Mouse (Mus musculus) megakaryocyte progenitor cell, adult 5-6 weeks (primary cell): ENCODE data around the gene Asf1b. TPM values are rescaled to one million over a fixed set of nuclear protein-coding genes. Genes with fewer than 3 reads are reported as not detected.
"Not testable (repeated sequence)": the region's sequence is repeated elsewhere in the genome, so short reads cannot be mapped to it uniquely, and the experiment has no call there.

Experiments used
- ATAC-seq: replicated peaks from 2 replicates; pipeline ENCODE4 v1.8.0; 2016; ENCODE audit warnings: mild to moderate bottlenecking, moderate TSS enrichment, inconsistent platforms; ENCODE audit not compliant: poor library complexity
- total RNA-seq, 2 experiments: library from RNA; stranded (forward) in 1 of 2; stranded (reverse) in 1 of 2; fragments of 157-497, 149-512 nt in 1 of 2; fragments of 200-1000 nt in 1 of 2; gene quantifications; 2 replicates each; pipeline versions ENCODE4 v1.2.3 to v1.2.4; 2015 to 2017

Gene Asf1b
- total RNA-seq, 2 experiments from 2014 or later = 38.1 to 40.3 TPM

DNA sequence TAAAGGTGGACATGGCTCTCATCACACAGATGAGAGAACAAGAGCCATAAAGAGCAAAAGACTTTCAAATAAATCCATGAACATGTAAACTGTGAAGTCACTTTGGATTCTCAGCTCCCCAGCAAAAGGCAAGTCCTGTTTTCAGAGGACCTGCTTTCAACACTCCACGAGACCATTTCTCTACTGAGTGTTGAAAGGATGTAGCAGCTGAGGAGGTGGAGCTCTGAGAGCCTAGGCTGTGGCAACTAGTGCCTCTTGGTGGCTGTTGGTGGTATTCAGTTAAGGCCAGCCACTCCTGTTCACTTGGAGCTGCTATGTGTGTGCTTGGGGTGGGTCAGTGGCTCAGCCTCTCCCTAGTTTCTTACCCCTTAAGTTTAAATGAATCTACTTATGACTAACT lies 1.5 kb downstream of the Asf1b start:
- peak; percentile 60 for ATAC-seq

- no peak for ATAC-seq
Measured at GRCm38 (mm10) chr8:83964015-83964765, 8.9 kb downstream of the Asf1b start.

- no peak for ATAC-seq
Measured at GRCm38 (mm10) chr8:83967701-83968100, 12.4 kb downstream of the Asf1b start.

DNA sequence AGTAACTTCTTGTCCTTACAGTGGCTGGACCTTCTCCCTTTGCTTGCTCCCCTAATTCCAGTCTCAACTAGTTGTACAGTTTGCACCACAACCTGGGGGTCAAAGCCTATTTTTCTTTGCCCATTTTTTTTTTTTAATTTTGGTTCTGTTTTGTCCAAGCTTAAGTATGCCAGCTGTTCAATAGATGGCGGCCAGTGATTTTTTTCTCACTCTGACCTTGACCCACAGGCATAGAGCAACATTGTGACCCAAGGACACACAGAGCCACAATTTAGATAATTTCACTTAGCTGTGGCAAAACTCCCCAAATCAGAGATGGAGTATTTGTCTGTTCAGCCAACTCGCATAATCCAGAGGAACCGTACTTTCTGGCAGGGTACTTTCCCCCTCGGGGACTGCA lies 15.8 kb downstream of the Asf1b start:
- ATAC-seq = no peak

DNA sequence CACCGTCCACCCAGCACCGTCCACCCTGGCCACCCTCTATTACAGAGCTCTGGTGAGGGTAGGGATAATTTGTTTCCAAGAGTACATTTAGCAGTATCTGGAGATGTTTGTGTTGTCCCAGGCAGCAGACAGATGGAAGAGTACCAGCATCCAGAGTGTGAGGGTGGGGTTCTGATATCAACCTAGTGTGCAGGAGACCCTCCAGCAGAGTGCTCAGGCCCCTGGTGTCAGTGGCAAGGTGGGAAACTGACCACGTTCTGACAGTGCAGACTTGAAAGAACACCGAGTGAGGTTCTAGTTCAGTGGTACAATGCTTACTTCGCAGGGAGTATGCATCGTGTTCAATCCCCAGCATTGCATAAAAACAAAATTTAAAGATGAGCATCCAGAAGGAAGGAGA lies 16.4 kb downstream of the Asf1b start:
- ATAC-seq = no peak

DNA sequence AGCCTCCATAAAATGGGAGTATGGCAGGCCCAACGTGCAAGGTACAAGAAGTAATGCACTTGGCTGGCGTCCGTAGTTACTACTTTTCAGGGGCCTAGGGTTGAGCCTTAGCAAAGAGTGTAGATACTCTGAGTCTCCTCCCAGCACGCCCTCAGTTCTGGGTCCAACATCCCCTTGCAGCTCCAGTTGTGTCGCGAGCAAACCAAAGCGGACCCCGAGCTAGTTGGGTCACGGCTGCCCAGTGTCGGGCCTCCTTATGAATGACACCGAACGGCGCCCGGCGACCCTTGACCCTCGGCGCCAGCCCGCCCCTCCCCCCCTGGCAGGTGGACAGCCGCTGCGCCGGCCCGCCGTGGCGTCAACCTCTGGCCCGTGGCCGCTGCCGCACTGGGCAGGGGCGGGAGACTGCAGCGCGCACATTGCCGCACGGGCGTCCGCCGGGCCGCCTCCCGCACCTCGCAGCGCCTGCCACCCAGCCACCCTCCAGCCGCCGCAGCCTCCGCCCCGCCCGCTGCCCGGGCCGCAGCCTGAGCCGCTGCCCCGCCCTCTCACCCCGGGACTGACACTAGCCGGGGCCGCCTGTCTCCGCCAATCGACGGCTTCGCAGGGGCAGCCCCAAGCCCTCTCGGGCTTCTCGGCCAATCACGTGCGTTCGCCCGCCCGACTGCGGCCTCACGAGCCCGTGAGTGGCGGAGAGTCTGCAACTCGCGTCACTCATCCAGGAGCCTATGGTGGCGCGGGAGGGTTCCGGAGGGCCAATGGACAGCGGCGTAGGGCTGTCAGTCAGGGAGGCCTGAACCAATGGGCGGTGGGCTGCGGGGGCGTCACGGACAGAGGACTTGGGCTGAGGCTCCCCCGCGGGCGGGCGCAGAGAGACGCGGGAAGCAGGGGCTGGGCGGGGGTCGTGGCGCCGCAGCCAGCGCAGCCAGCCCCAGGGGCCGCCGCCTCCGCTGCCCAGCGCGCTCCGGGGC lies 17.1 kb downstream of the Asf1b start, which contains the start of gene Prkaca:
Prkaca (plus strand) TSS at position 844 of the 971 bp plus-strand sequence.
- peak; percentile 97 for ATAC-seq

DNA sequence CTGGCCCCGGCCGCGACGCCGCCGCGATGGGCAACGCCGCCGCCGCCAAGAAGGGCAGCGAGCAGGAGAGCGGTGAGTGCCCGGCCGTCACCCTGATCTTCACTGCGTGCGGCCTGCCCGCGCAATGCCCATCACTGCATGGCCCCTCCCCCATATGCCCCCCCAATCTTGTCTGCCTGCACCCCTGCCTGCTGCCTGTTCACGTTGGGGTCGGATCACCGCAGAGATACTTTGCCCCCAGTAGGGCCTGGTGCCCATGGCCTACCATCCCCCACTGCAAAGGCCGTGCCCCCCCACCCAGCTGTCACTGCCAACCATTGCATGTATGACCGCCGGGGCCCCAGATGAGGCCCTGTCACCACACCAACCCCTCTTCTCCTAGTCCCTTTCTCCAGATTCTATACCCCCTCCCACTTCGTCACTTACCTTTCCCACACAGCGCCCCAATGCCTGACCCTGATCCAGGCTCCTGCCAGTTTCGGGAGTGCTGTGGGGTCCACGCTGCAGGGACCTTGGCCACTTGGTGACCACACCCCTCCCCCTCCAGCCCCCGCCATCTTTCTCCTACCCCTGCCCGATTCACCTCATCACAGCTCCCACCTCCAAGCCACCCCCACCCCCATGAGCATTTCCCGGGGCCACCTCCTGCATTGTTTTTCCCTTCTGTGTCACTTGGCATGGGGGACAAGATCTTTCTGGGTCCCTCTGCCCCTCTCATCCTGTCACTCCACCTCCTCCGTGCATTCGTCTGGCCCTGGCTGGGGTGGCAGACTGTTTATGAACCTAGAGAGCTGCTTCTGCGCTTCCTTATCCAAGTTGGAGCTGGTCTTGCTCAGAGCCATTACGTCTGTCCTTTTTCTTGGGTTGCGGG lies 18.1 kb downstream of the Asf1b start:
- no peak for ATAC-seq

DNA sequence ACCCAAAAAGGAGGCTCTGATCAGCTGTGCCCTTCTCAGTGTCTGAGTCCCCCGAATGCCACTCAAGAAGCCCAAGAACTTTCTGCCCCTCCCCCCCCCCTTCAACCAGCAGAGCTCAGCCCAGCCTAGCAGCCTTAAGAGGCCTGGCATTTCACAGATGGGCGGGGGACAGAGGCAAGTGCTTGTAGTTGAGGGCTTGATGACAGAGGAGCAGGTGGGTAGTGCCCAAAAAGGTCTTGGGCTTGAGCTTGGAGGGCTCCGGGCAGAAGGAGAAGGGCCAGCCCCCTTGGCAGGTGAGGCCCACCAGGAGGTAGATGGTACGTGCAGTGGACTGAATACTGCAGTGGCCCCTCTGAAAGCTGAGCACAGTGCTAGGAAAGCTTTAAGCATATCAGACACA lies 19.2 kb downstream of the Asf1b start:
- no peak for ATAC-seq

- ATAC-seq = no peak
Measured at GRCm38 (mm10) chr8:83976101-83976630, 20.9 kb downstream of the Asf1b start.

DNA sequence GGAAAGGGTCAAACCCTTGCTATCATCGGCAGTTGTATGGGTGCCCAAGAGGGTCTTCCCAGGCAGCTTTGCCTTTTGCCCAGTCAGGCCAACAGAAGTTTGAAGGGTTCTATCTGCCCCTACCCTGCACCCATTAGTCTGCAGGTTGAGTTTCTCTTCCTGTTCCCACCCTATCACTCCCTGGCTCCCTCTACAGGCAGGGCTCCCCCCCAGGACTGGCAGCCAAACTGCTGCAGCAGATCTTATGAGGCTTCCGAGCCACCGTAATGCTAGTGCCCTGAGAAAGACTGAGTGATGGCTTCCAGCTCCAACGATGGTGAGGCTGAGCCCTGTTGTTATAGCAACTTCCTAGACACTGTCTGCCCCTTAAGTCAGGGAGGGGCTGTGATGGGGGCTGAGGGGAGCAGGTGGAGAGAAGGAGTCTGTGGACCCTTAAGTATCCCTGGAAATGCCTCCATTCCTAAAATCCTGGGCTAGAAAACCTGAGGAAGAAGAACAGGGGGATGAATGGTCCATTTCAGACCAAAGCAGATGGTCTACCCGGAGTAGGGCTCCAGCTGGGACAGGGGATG lies 21.6 kb downstream of the Asf1b start:
- ATAC-seq = no peak

DNA sequence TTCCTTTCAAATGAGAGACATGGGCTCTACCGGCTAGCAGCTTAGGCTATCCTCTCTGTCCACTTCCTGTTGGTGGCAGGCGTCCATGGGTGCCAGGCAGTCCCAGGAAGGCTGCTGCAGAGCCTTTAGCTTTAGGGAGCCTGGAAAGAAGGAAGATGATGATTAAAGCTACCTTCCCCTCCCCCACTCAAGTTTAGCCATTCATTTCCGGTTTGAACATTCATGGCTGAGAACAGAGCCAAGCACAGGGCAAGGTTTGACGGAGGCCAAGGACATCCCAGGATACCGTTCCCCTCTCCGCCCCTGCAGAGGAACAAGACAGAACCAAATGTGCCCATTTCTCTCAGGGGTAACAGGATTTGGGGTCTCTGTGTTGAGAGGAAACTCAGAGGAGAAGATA lies 22.3 kb downstream of the Asf1b start:
- no peak for ATAC-seq

- ATAC-seq = no peak
Measured at GRCm38 (mm10) chr8:83978200-83978599, 22.9 kb downstream of the Asf1b start.

DNA sequence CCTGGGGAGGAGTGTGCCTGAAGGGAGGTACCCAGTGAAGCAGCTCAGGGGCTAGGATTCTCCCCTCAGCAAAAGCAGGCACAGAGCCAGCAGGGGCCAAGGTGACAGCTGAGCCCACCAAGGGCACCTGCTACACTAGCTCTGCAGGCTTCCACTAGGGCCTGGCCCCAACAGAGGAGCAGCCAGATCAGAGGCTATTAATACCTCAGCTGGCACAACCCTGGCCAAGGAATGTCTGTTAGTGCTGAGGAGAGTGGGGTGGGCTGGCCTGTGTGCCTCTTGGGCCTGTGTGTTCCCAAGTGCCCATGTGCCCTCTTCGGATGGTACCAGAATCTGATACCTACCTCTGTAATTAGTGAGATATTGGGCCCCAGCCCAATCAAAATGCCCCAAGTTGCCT lies 24.9 kb downstream of the Asf1b start:
- ATAC-seq = no peak

- no peak for ATAC-seq
Measured at GRCm38 (mm10) chr8:83980845-83981244, 25.5 kb downstream of the Asf1b start.

DNA sequence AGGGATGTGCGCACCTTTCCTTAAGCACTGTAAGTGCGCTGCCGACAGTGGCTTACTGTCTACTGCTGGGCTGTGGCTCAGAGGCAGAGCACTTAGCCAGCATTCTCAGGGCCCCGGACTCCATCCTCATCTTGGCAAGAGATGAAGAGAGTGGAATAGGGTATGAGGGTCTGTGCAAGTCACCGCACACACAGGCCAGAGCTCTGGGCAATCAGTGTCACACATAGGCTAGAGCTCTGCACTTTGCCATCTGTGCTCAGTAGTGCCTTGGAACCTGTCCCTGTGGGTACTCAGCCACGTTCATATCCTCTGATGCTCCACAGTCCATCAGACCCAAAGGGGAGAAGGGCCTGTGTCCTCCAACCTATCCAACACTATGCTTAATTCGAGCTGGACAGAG lies 26.2 kb downstream of the Asf1b start:
- no peak for ATAC-seq

GRCm38 (mm10) chr8:83982449-83982848 lies 27.1 kb downstream of the Asf1b start:
- ATAC-seq = peak; percentile 89

- ATAC-seq = not testable (repeated sequence)
Measured at GRCm38 (mm10) chr8:83983222-83983621, 27.9 kb downstream of the Asf1b start.

GRCm38 (mm10) chr8:83989243-83989642 lies 33.9 kb downstream of the Asf1b start:
- ATAC-seq = peak; percentile 81

GRCm38 (mm10) chr8:83990170-83990569 lies 34.9 kb downstream of the Asf1b start:
- ATAC-seq = no peak

DNA sequence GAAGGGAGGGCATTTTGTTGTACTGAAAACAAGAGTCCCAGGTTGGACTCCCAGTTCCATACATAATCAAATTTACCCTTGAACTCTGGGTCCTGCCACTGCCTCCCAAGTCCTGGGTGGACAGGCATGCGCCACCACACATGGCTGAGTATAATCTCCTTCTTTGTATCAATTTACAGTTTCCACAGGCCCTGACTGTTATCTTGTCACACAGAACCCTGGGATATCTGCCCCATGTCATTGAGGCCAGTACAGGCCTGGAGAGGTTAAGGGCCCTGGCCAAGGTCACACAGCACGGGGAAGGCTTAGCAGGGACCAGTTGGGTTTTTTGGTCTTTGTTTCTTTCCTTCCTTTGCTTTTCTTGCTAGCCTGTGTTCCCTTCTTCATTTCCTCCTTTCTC lies 37.2 kb downstream of the Asf1b start:
- 0 out of 2 replicates have a peak, but pooled peaks have one; percentile 11 for ATAC-seq
